Mouse (Mus musculus) MEL (cell line): ENCODE results near the gene Jmjd8. TPM values are rescaled to one million over a fixed set of nuclear protein-coding genes. Genes with fewer than 3 reads are reported as not detected.

ENCODE experiments used
- DNase-seq: peaks from one replicate; pipeline ENCODE4 v3.0.0; 2011; ENCODE audit warnings: low read depth, low spot score
- H3K27ac ChIP-seq: 2 replicates; pipeline ENCODE4 v1.5.1; 2012; ENCODE audit warnings: low read depth, mild to moderate bottlenecking, control low read depth, low read length, moderate library complexity; ENCODE audit not compliant: control insufficient read depth
- H3K27me3 ChIP-seq, 2 experiments: fragments of 150-350 bp in 1 of 2; sonication (generic) in 1 of 2; 2 replicates each; pipeline ENCODE4 v1.6.1; 2012; ENCODE audit warnings: low read length in 2 of 2, mild to moderate bottlenecking in 2 of 2, improper control_type of control experiment in 1 of 2, moderate library complexity in 1 of 2; ENCODE audit not compliant: insufficient read depth in 2 of 2, control insufficient read depth in 1 of 2
- H3K36me3 ChIP-seq, 2 experiments: 2 replicates each; pipeline ENCODE4 v1.6.1; 2012 to 2014; ENCODE audit warnings: low read length in 2 of 2, improper control_type of control experiment in 1 of 2, inconsistent platforms in 1 of 2, mild to moderate bottlenecking in 1 of 2; ENCODE audit not compliant: insufficient read depth in 2 of 2, control insufficient read depth in 1 of 2
- H3K4me1 ChIP-seq, 2 experiments: fragments of 150-350 bp in 1 of 2; sonication (generic) in 1 of 2; 2 replicates each; pipeline ENCODE4 v1.6.1; 2012; ENCODE audit warnings: low read length in 2 of 2, improper control_type of control experiment in 1 of 2, mild to moderate bottlenecking in 1 of 2; ENCODE audit not compliant: insufficient read depth in 2 of 2, control insufficient read depth in 1 of 2
- H3K4me3 ChIP-seq, 2 experiments: fragments of 150-350 bp in 1 of 2; sonication (generic) in 1 of 2; 2 replicates each; pipeline ENCODE4 v1.5.1; 2012; ENCODE audit warnings: low read depth in 2 of 2, low read length in 2 of 2, mild to moderate bottlenecking in 2 of 2, moderate library complexity in 2 of 2, control low read depth in 1 of 2, improper control_type of control experiment in 1 of 2; ENCODE audit not compliant: control insufficient read depth in 1 of 2, insufficient read depth in 1 of 2
- H3K79me2 ChIP-seq: 2 replicates; pipeline ENCODE4 v1.6.1; 2012; ENCODE audit warnings: mild to moderate bottlenecking, low read length, moderate library complexity; ENCODE audit not compliant: control insufficient read depth, poor library complexity, insufficient read depth
- H3K9ac ChIP-seq: 2 replicates; pipeline ENCODE4 v1.6.1; 2012; ENCODE audit warnings: low read depth, mild to moderate bottlenecking, control low read depth, low read length, moderate library complexity; ENCODE audit not compliant: control insufficient read depth, poor library complexity, severe bottlenecking
- H3K9me3 ChIP-seq: fragments of 150-350 bp; sonication (generic); replicated peaks from 2 replicates; pipeline ENCODE4 v1.6.1; 2012; ENCODE audit warnings: mild to moderate bottlenecking, low read length, improper control_type of control experiment, moderate library complexity; ENCODE audit not compliant: insufficient read depth
- E2F4 ChIP-seq: IDR thresholded peaks from 2 replicates; pipeline ENCODE4 v1.6.1; 2011; ENCODE audit warnings: low read depth, low read length, improper control_type of control experiment, borderline replicate concordance
- GATA1 ChIP-seq: IDR thresholded peaks from 2 replicates; pipeline ENCODE4 v1.6.1; 2011; ENCODE audit warnings: low read depth, low read length, improper control_type of control experiment
- MAFK ChIP-seq: IDR thresholded peaks from 2 replicates; pipeline ENCODE4 v1.6.1; 2011; ENCODE audit warnings: low read depth, mild to moderate bottlenecking, low read length, improper control_type of control experiment, borderline replicate concordance
- MAX ChIP-seq: IDR thresholded peaks from 2 replicates; pipeline ENCODE4 v1.6.1; 2011; ENCODE audit warnings: low read length, improper control_type of control experiment
- NELFE ChIP-seq: IDR thresholded peaks from 2 replicates; pipeline ENCODE4 v1.6.1; 2011; ENCODE audit warnings: low read depth, low read length, improper control_type of control experiment
- NRF1 ChIP-seq: IDR thresholded peaks from 2 replicates; pipeline ENCODE4 v1.6.1; 2014; ENCODE audit warnings: low read depth, mild to moderate bottlenecking, inconsistent platforms, low read length, improper control_type of control experiment, moderate library complexity; ENCODE audit not compliant: poor library complexity, insufficient read depth, severe bottlenecking
- POLR2A ChIP-seq, 2 experiments: IDR thresholded peaks; 2 replicates each; pipeline ENCODE4 v1.6.1; 2011 to 2012; ENCODE audit warnings: low read length in 2 of 2, mild to moderate bottlenecking in 2 of 2, control low read depth in 1 of 2, improper control_type of control experiment in 1 of 2, low read depth in 1 of 2, moderate library complexity in 1 of 2; ENCODE audit not compliant: control insufficient read depth in 1 of 2, insufficient read depth in 1 of 2, poor library complexity in 1 of 2
- POLR2AphosphoS5 ChIP-seq: IDR thresholded peaks from 2 replicates; pipeline ENCODE4 v1.6.1; 2012; ENCODE audit warnings: low read depth, borderline replicate concordance, mild to moderate bottlenecking, inconsistent platforms, low read length, moderate library complexity, mixed read lengths
- TCF12 ChIP-seq: IDR thresholded peaks from 2 replicates; pipeline ENCODE4 v1.6.1; 2014; ENCODE audit warnings: low read depth, mild to moderate bottlenecking, inconsistent platforms, low read length, improper control_type of control experiment, moderate library complexity
- USF1 ChIP-seq: IDR thresholded peaks from 2 replicates; pipeline ENCODE4 v1.6.1; 2014; ENCODE audit warnings: low read depth, mild to moderate bottlenecking, inconsistent platforms, low read length, improper control_type of control experiment, moderate library complexity
- ZMIZ1 ChIP-seq: IDR thresholded peaks from 2 replicates; pipeline ENCODE4 v1.6.1; 2012; ENCODE audit warnings: low read depth, mild to moderate bottlenecking, inconsistent platforms, low read length, improper control_type of control experiment, moderate library complexity
- polyA plus RNA-seq, 2 experiments: library from polyadenylated mRNA; stranded (reverse) in 1 of 2; unstranded in 1 of 2; fragments of >175 nt in 1 of 2; fragments of >200 nt in 1 of 2; gene quantifications; 2 replicates each; pipeline versions ENCODE4 v1.2.1 to v1.2.4; 2012; ENCODE audit warnings: low replicate concordance in 2 of 2, low read depth in 1 of 2; ENCODE audit not compliant: insufficient read length in 2 of 2, insufficient read depth in 1 of 2, missing spikeins in 1 of 2
- total RNA-seq: library from RNA; depleted of rRNA; stranded (reverse); fragments of 300-350 nt; gene quantifications from 2 replicates; pipeline ENCODE4 v1.2.3, GENCODE M21; 2012

The Jmjd8 gene
- total and polyA plus RNA-seq, 3 experiments = 12.9 to 23.9 TPM; not detected in 1

DNA sequence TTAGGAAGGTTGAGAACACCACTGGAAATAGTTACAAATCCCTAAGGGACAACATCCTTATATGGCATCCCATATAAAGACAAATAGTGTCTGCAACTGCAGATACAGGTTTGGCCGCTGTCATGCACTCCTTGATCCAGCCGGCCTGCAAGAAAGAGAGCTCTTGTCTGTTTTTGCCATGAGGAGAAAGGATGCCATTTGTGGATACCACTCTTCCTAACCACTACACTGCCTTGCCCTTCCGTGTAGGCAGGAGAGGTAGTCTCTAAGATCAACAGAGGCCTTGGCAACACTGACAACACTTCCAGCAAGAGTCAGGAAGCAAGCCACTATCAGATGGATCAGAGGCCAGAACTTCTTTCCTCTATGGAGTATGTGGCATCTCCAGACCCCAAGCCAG is 42.4 kb upstream of the Jmjd8 start, which contains the start of gene Ccdc78:
Ccdc78 (plus strand) TSS at position 301 of the 400 bp plus-strand sequence.
- peaks cover 1% of the 10 kb centered on the region for H3K79me2 ChIP-seq
- peak within 1 kb of the TSS; percentile 60 for H3K9ac ChIP-seq
- H3K27me3 ChIP-seq = no peaks in the 10 kb centered on the region
- H3K27ac ChIP-seq = peak within 1 kb of the TSS; percentile 58
- TF ChIP-seq POLR2AphosphoS5 (no peak), MAX (no peak), TCF12 (no peak), MAFK (no peak), GATA1 (no peak), NRF1 (no peak), E2F4 (no peak), POLR2A (IDR thresholded peaks at IDR 0.05; ENCODE audit: control insufficient read depth in 1 of 2, insufficient read depth in 1 of 2, low read depth in 1 of 2, low read length in 2 of 2, poor library complexity in 1 of 2) (peak in 1 of 2 experiments; percentile 37; a peak in 1 of 4 replicates)
- H3K4me3 ChIP-seq = peak within 1 kb of the TSS; percentile 66 to 91
- H3K9me3 ChIP-seq = no peaks in the 10 kb centered on the region
- peaks cover 0 to 6% of the 10 kb centered on the region in 2 experiments; a peak in 2 of 4 replicates for H3K4me1 ChIP-seq
- DNase-seq = no peak
- H3K36me3 ChIP-seq = peaks cover 2 to 5% of the 10 kb centered on the region in 2 experiments; a peak in 3 of 4 replicates

DNA sequence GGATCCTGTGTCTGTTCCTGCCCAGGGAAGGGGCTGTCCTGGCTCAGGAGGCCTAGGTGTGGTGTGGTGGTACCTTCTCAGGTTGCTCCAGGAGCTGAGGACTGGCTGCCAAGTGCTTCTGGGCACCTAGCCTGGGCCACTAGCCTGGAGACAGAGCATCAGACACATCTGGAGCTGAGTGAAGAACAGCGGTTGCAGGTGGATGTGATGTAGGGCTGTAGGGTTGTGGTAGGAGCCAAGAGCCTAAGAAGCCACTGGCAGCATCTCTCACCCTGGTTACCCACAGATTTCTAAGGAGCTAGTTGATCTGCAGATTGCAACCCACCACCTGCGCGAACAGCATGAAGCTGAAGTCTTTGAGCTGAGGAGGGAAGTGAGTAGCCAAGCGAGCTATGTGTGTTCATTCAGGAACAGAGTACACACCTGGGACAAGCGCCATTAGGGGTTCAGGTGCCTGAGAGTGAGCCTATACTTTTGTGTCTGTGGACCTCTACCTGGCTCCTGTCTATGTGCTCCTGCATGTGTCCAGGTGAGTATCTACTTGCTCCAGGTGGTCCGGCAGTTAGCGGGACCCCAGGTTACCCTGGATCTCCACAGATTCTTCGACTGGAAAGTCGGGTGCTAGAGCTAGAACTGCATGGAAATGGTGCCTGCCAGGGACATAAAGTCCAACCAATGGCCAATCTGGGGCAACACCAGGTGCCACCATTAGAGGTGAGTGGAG is 41.7 kb upstream of the Jmjd8 start:
- DNase-seq = no peak
- H3K9ac ChIP-seq = no peak overlapping the region
- no peaks in the 10 kb centered on the region for H3K27me3 ChIP-seq
- no peak overlapping the region for H3K27ac ChIP-seq
- peaks cover 3% of the 10 kb centered on the region for H3K79me2 ChIP-seq
- H3K4me3 ChIP-seq = no peak overlapping the region
- peaks cover 2 to 5% of the 10 kb centered on the region in 2 experiments; a peak in 3 of 4 replicates for H3K36me3 ChIP-seq
- H3K9me3 ChIP-seq = no peaks in the 10 kb centered on the region
- peaks cover 0 to 6% of the 10 kb centered on the region in 2 experiments; a peak in 2 of 4 replicates for H3K4me1 ChIP-seq
- TF ChIP-seq POLR2A (IDR thresholded peaks at IDR 0.05; ENCODE audit: control insufficient read depth in 1 of 2, insufficient read depth in 1 of 2, low read depth in 1 of 2, low read length in 2 of 2, poor library complexity in 1 of 2) (0 out of 4 replicates have a peak, but pooled peaks of 1 of the 2 experiments have one; percentile 11), NELFE (no peak)
- TF ChIP-seq, all 39 proteins: peak for 1

DNA sequence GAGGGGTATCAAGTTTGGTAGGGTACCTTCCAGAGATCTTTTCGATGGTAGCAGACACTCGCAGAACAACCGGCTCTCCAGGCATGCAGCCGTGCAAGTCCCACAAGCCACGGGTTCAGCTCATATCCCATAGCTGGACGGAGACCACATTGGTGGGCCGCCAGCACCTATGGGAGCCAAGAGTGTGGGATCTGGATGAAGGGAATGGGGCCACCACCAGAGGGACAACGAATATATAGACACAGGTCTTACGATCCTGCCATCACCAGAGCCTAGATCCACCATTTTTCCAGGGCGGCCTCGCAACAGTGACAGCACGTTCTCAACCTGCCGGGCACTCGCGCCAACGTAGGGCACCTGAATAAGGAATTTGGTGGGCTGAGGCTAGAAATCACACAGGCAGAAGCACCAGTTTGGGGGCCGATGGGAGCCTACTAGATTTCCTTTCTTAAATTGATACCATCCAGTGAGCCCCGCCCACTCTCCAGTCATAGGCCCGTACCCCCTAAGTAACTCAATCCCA is 37.3 kb upstream of the Jmjd8 start:
- no peak for DNase-seq
- Histone ChIP-seq H3K27me3 (no peaks in the 10 kb centered on the region), H3K4me3 (peak overlapping the region; percentile 67 to 84), H3K4me1 (peaks cover 0 to 24% of the 10 kb centered on the region in 2 experiments; a peak in 2 of 4 replicates), H3K79me2 (peaks cover 16% of the 10 kb centered on the region), H3K9me3 (no peaks in the 10 kb centered on the region), H3K27ac (peak overlapping the region; percentile 97), H3K36me3 (peaks cover 0 to 5% of the 10 kb centered on the region in 2 experiments; a peak in 1 of 4 replicates), H3K9ac (peak overlapping the region; percentile 87)
- peak; percentile 13; the same call in 1 of the 2 replicates for TF ChIP-seq ZMIZ1
- TF ChIP-seq USF1 = no peak
